Mouse (Mus musculus): ENCODE results near the gene Olfr1040.
"Not testable (repeated sequence)": the region's sequence is repeated elsewhere in the genome, so short reads cannot be mapped to it uniquely, and the experiment has no call there.

Gene Olfr1040

DNA sequence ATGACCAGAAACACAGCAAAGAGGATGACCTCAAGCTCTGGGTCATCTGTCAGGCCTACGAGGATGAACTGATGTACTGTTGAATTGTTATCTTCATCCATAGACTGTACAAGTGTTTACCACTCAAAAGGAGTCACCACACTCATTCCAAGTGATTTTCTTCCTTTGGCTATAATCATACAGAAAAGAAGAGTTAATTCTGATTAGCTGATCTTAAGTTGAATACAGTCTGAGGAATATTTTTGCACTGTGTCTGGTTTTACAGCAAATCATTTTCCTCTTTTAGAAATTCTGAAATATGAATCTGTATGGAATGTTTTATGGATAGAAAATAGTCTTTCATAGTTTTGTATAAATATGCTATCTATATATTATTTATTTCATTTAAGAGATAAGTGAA, at the start of gene Olfr1040:
TSS of gene Olfr1040 (minus strand) at position 101 of the 400 bp plus-strand sequence.
- no peak for DNase-seq (ENCODE audit: low spot score)

DNA sequence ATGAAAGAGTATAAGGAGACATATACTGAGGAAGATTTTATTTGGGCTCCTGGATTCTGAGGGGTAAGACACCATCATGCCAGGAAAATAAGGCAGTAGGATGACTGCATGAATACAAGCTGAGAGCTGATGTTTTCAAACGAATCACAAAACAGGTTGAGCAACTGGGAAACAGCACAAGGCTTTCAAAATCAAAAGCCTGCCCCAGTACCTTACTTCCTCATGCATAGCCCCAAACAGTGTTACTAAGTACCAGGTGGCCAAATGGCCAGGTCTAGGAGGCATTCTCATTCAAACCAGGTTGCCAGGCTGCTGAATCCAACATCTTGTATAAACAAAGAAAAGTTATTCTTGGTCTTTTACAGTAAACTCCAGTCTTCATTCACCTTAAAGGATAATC, 49.3 kb upstream of the Olfr1040 start:
- DNase-seq (ENCODE audit: low spot score): no peak

DNA sequence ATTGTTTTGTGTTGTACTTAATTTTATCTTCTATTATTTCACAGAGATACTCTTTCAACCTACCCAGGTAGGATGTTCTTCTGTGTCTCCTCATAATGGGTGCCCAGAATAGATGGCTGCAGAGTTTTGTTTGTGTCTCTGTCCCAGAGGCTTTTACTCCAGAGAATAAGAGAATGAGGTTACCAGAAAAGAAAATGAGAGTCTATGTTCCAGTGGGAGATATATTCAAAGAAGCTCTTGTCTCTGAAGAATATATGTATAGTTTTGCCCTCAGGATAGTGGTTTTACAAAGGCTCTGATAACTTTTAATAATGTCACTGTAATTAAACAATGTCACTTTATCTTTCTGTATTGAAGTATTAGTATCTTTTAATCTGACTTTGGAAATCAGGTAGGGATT, 39.1 kb upstream of the Olfr1040 start, which contains the start of gene Olfr52:
TSS of gene Olfr52 (minus strand) at position 101 of the 400 bp plus-strand sequence.
- no peak for DNase-seq (ENCODE audit: low spot score)

DNA sequence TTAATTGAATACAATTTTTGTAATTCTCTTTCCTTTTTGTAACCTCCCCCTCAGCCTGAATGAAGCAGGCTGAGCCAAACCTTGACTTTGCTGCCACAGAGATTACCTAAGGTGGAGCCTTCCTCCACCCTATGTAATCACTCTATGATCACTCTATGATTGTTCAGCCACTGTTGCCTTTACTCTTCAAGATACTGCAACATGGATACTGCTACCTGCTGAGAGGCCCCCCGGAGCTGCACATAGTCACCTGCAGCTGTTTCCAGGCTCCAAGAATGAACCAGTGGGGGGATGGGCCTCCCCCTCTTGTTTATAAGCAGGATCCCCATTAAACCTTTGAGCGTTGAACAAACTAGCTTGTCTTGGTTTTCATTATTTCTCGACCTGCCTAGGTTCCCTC, 33.4 kb upstream of the Olfr1040 start:
- no peak for DNase-seq (ENCODE audit: low spot score)

DNA sequence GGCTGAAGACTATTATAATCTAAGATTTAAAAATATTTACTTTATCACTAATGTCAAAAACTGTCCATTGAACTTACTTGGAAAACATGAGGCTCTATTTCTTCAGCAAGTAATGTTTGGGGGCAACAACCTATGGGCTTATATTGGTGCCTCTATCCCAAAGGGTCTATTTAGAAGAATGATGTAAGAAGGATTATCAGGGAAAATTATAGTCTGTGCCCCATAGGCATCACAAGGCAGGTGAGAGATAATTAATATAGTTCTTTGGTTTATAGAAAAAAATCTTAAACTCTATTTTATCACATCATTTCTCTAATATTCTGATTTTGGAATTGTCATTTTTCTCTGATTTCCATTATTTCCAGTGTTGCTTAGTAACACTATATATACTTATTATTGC, 31.2 kb upstream of the Olfr1040 start, which contains the start of gene Olfr1044:
TSS of gene Olfr1044 (minus strand) at position 101 of the 400 bp plus-strand sequence.
- no peak for DNase-seq (ENCODE audit: low spot score)

DNA sequence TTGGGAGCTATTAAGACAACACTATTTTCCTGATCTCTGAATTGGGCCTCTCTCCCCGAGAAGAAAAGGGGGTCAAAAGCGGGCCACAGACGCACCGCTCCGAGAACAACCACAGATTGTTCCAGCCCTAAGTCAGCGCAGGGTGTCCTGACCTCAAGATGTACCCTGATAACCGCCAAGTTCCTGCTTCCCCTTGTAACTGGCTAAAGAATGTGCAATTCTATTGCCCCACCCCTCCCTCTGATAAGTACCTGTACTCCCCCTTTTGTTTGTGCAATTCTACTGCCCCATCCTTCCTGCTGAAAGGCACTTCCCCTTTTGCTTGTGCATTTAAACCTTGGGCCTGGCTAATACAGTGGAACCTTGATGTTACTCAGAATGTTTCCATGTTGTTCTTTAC, 28.9 kb upstream of the Olfr1040 start:
- not testable (repeated sequence) for DNase-seq (ENCODE audit: low spot score)

DNA sequence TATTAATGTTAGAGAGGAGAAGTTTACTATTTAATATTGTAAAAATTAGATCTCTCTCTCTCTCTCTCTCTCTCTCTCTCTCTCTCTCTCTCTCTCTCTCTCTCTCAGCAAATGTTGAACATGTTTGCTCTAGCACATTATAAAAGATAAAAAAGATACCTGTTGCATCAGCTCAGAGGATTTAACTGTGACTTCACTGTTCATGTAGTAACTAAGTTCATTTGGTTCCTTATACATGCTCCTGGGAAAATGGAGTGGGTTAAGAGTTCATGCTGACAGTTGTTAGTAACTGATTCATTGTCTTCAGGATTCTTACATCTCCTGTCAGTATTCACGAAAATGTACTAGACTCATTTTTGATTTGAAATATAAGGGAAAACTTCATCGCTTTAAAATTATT, 20.9 kb upstream of the Olfr1040 start, which contains the start of gene Olfr1043:
TSS of gene Olfr1043 (minus strand) at position 101 of the 400 bp plus-strand sequence.
- DNase-seq (ENCODE audit: low spot score): no peak

DNA sequence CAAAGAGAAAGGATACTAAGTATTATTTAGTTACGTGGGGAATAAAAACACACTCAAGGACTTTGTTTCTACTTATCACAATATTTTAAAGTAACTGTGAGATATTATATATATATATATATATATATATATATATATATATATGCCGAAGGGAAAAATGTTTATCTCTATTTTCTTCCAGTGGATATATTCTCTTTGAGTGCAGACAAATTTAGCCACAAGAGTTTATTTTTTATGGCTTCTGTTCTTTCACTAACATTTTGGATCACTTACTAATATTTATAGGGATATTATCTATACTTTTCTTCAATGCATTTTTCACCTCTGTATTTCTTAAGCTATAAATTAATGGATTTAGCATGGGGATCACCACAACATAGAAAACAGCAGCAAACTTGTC, 15.2 kb upstream of the Olfr1040 start, which contains the start of gene Olfr1042:
TSS of gene Olfr1042 (minus strand) at position 101 of the 400 bp plus-strand sequence.
- DNase-seq (ENCODE audit: low spot score): no peak

DNA sequence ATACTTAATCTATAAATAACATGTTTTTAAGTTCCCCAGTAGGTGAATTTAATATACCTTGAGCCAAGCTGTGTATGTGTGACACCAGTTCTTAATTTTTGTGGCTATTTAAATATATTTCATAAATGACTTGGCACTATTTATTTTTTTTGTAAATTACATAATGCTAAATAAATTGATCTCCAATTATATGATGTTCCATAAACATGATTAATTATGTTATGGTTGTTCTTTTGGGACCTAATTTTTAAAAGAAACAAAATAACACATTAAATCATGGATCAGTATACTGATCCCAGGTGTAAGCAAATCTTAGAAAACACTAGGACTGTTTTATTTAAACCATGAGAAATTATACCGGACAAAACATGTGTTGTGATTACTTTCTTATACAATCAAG, 10.7 kb downstream of the Olfr1040 start, which contains the start of gene Olfr1039:
TSS of gene Olfr1039 (minus strand) at position 101 of the 400 bp plus-strand sequence.
- no peak for DNase-seq (ENCODE audit: low spot score)

All from spleen, adult 12 weeks (tissue).